Mouse (Mus musculus) large intestine, adult 2 months (tissue): ENCODE data around the gene Themis. TPM values are rescaled to one million over a fixed set of nuclear protein-coding genes. Genes with fewer than 3 reads are reported as not detected.

Source experiments
- DNase-seq: peaks from one replicate; pipeline ENCODE4 v3.0.0-alpha.2; 2012; ENCODE audit warnings: low read depth, low spot score
- WGBS: fragments of 180-500 bp; shearing (Covaris S2); methylation state at CpG from one replicate; pipeline ENCODE4 v1.1.7; 2018; 5-methylcytosine and 5-hydroxymethylcytosine counted together
- polyA plus RNA-seq: library from polyadenylated mRNA; depleted of rRNA; stranded (reverse); fragments of >200 nt; gene quantifications from 2 replicates; pipeline ENCODE4 v1.2.3, GENCODE M21; 2012; rRNA removed

Gene Themis
- polyA plus RNA-seq = 0.07 and 0.10 TPM in 2 replicates

GRCm38 (mm10) chr10:28668261-28668660, at the start of gene Themis:
Gene Themis (plus strand): TSS chr10:28668360.
- 34% methylated on average over 5 of the region's 5 CpGs for WGBS
- DNase-seq = no peak

- 87% methylated on average over 1 of the region's 1 CpGs for WGBS
- DNase-seq = no peak
These were observed 48.7 kb upstream of the Themis start for GRCm38 (mm10) chr10:28619415-28619814.

- DNase-seq = no peak
These were observed 32.1 kb upstream of the Themis start for GRCm38 (mm10) chr10:28636096-28636495.

DNA sequence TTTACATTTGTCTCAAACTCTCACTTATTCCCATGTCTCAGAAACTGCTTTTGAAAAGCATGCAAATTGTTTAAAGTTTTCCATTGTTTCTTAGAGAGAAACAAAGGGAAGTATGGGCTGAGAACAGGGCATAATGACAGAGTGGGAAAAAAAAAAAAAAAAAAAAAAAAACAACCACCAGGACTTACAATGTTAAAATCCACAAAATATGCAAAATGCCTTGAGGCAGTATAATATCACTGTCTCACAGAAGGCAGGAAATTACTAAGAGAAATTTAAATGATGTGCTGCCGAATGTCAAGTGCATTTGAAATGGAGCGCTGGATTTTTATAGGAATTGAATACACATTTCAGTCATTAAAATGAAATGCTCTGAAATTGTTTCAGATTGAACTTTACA, 26.3 kb upstream of the Themis start:
- no peak for DNase-seq
- WGBS = 94% methylated on average over 2 of the region's 2 CpGs

DNA sequence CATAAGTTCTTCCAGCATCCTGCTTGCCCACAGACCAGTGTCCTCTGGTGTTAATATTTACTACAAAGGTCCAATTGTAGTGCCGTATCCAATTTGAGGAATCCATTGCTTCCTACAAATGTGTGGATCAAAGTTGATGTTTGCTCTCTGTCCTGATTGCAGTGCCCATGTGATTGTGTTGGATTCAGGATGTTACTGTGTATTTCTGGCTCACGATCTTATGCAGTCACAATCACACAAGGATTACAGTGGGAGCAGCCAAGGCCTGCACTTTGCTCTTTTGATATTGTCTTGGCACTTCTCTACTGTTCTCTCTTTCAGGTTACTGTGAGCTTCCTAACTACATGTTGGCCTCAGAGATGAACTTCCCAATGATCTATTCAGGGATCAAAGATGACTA, 20.3 kb upstream of the Themis start:
- WGBS = 67% methylated on average over 2 of the region's 2 CpGs
- DNase-seq = no peak

DNA sequence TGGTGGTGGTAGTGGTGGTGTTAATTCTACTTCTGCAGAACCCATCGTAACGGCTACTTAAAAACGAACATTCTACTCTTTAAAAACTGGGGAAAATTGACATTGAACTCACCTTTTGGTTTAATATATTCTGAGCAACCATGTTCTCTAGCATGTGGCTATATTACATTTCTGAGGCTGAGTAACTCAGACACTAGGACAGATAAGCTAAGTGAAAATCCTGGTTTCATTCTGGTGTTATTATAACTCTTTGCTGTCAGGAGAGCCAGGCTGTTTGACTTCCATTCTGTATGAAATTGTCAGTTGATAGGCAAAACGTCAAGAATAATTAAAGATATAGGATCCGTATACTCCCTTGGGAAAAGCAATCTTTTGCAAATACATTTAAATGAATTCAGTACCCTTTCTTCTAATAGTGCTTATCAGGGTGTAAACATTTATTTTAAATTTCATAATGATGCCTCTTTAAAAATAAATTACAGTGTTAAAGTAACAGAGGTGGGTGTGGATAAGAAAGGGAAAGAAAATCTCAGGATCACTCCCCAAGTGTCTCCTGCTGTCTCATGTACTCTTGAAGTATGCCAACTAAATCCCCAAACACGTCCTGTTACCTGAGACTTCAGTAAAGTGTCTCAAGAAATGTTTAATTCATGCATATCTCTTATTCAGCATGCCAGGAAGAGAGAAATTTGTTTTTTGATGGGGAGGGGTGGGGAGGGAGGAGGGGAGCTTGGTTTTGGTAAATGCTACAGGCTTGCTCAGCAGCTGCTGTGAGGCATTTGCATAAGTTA, 18.9 kb upstream of the Themis start:
- 77% methylated on average over 6 of the region's 6 CpGs for WGBS
- no peak for DNase-seq

DNA sequence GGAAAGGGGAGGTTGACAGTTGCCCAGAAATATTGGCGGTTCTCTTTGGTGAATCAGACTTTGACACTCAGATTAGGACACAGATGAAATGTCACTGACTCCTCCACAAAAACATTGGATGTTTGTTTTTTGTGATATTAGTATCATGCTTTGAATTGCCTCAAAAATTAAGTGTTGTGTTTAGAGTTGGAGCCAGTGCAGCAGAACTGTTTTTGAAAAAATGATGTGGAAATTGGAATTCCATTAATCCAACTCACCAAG, 18.3 kb upstream of the Themis start:
- 34% methylated on average over 1 of the region's 1 CpGs for WGBS
- DNase-seq = no peak

- WGBS = 29% methylated on average over 2 of the region's 2 CpGs
- DNase-seq = no peak
These were observed 16.2 kb upstream of the Themis start for GRCm38 (mm10) chr10:28651910-28652309.

DNA sequence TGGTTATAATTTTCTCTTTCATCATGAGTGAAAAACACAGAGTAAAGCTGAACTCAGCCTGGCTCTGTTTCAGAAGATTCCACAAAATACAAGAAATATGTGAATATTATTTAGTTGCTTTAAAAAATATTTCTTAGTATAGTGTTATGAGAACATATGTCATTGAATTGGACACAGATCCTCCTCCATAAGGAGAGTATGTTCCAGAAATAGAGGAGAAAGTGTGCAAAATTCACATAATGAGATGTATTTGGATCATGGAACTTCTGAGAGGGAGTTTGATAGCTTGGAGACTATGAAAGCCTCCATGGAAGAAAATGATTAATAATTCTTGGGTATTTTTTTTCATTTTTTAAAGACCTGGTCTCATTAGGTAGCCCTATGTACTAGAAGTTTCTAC, 13.4 kb upstream of the Themis start:
- no peak for DNase-seq

GRCm38 (mm10) chr10:28665141-28665540, 3.0 kb upstream of the Themis start:
- DNase-seq = no peak
- WGBS = 73% methylated on average over 6 of the region's 6 CpGs

DNA sequence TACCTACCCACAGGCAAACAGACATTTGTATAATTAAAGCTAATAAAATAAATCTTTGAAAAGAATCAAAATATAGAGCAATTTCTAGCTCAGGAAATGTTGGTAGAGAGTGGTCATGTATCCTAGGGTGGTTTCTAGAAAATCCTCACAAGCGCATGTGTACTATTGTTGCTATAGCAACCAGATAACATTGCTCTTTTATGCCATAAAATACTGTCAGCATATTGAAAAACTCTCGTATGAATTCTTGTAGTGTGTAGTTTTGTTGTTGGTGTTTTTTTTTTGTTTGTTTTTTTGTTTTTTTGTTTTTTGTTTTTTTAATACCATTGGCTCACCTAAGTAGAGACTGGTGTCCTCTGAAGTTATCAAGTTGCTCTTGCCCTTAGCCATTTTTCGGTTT, 5.8 kb downstream of the Themis start:
- DNase-seq = no peak
- 57% methylated on average over 3 of the region's 3 CpGs for WGBS

- no peak for DNase-seq
- WGBS = 74% methylated on average over 2 of the region's 2 CpGs
These were observed 7.2 kb downstream of the Themis start for GRCm38 (mm10) chr10:28675337-28675736.

DNA sequence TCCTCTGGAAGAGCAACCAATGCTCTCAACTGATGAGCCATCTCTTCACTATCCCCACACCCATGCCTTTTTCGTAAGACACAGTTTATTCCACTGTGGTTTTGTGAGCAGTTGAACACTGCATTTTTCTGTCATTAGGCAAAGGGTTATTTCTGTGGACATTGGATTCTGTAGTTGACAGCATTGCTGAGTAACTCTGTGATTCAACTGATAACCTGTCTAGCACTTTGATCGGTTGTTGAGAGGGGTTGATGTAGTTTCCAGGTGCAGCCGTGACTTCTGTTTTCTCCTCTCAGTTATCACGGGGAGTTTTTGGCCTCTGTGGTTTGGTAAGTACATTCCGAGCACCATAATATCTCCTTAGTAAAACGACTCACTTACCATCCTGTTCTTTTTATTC, 26.8 kb downstream of the Themis start:
- 70% methylated on average over 6 of the region's 6 CpGs for WGBS
- no peak for DNase-seq

GRCm38 (mm10) chr10:28696032-28696431, 27.9 kb downstream of the Themis start:
- no peak for DNase-seq
- WGBS = 72% methylated on average over 1 of the region's 1 CpGs

- DNase-seq = no peak
These were observed 30.0 kb downstream of the Themis start for GRCm38 (mm10) chr10:28698175-28698574.

GRCm38 (mm10) chr10:28721828-28722227, 53.7 kb downstream of the Themis start:
- WGBS = 68% methylated on average over 3 of the region's 3 CpGs
- DNase-seq = no peak

GRCm38 (mm10) chr10:28723266-28723665, 55.1 kb downstream of the Themis start:
- WGBS = 93% methylated on average over 7 of the region's 7 CpGs

DNA sequence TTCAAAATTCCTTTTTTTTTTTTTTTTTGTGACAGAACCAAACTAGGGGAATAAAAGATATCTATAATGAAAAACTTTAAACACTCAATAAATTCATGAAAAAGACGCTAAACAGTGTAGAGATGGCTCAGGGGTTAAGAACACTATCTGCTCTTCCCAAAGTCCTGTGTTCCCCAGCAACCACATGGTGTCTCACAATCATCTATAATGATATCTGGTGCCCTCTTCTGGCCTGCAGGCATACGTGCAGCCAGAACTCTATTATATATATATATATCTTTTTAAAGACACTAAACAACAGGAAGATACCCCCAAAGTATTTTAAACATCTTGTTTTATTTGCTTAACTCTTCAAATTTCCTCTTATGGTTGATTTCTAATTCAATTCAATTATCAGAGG, 62.0 kb downstream of the Themis start:
- no peak for DNase-seq
- WGBS = 5% methylated on average over 2 of the region's 2 CpGs

More at GRCm38 (mm10) chr10:28723266-28723665, 55.1 kb downstream of the Themis start:
- no peak for DNase-seq

DNA sequence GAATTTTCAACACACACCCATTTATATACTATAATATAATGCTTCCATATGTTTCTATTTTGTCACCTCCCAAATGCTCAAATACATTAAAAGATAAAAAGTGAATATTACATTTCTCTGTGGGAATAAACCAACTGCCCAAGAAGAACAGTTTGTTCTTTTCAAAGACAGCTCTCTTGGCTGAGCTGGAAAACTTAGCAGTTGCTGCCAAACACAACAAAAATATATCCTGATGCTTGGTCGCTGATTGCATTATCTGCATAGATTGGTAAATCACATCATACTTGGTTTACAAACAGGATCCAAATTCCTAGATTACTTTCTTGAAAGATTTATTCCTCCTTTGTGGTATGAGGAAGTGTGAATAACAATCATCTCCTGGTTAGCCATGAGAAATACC, 69.8 kb downstream of the Themis start:
- 71% methylated on average over 1 of the region's 1 CpGs for WGBS
- no peak for DNase-seq

- no peak for DNase-seq
These were observed 78.3 kb downstream of the Themis start for GRCm38 (mm10) chr10:28746426-28746825.

DNA sequence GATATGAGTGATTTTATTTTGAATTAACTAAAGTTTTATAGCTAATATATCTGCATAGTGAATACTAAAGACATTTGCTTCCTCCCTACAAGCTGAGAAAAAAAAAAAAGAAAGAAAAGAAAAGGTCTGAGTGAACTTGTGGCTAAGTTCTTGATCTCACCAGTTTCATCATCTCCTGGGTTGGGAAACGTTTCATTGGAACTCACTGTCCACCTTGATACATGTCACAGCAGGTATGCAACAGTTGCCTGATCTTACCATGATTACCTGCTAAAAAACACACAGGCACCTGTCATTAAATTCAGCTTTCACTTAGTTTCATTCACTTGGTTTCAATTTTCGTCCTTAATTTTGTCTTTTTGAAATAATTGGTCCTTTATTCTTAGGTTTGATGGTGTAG, 85.2 kb downstream of the Themis start:
- no peak for DNase-seq
- 54% methylated on average over 2 of the region's 2 CpGs for WGBS

DNA sequence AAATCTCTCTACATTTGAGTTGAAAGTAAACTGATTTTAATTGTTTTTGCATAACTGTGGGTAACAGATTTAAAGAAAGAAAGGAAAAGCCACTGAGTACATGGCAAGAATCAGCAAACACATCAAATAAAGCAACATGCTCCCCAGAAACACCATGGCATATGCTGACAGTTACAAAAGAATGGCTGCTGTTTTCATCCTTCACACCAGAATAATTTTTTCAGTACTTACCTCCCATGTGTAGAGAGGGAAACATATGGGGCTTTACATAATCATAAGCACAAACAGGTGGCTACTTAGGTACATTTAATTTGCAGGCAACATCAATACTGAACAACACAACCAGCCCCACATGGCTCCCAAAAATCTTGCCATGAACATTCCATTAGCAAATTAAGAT, 86.8 kb downstream of the Themis start:
- no peak for DNase-seq
